Mouse (Mus musculus): ENCODE data around the gene Iqschfp. TPM values are rescaled to one million over a fixed set of nuclear protein-coding genes. Genes with fewer than 3 reads are reported as not detected.

The Iqschfp gene
- polyA plus RNA-seq, 1 experiment from 2014 or later = not detected

GRCm38 (mm10) chr3:67892768-67893167 lies 736 bp downstream of the Iqschfp start:
- Histone ChIP-seq H3K27ac (ENCODE audit: low read length) (no peak overlapping the region), H3K9me3 (ENCODE audit: control insufficient read depth, low read length) (no peaks in the 10 kb centered on the region), H3K4me3 (ENCODE audit: low read length) (no peak overlapping the region), H3K9ac (ENCODE audit: low read length) (no peak overlapping the region), H3K36me3 (ENCODE audit: control insufficient read depth, insufficient read depth, low read length) (no peaks in the 10 kb centered on the region), H3K4me1 (replicated peaks; ENCODE audit: control insufficient read depth, insufficient read depth, low read length) (no peaks in the 10 kb centered on the region), H3K4me2 (ENCODE audit: low read depth, low read length) (no peak overlapping the region), H3K27me3 (ENCODE audit: control insufficient read depth, insufficient read depth, low read depth, low read length) (no peaks in the 10 kb centered on the region)
- 75% methylated on average over 10 of the region's 10 CpGs for WGBS
- ATAC-seq (ENCODE audit: low read depth) = no peak

DNA sequence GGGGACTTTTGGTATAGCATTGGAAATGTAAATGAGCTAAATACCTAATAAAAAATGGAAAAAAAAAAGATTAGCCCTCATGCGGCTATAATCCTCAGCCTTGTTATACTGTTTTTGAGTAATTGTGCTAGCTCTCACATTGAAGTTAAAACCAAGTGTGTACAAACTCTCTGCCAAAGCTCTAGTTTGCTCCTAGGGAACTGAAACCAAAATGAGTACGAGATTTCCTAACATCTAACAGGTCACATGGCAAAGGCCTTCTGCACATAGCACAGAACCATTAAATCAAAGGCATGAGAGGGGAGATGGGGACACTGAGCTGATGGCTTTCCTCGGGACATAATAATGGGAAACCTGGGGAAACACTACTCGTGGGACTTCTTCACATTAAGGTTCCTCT lies 10.5 kb downstream of the Iqschfp start:
- WGBS = 80% methylated on average over 4 of the region's 4 CpGs
- no peak overlapping the region for H3K4me2 ChIP-seq (ENCODE audit: low read depth, low read length)
- no peak for ATAC-seq (ENCODE audit: low read depth)
- no peaks in the 10 kb centered on the region for H3K27me3 ChIP-seq (ENCODE audit: control insufficient read depth, insufficient read depth, low read depth, low read length)
- no peaks in the 10 kb centered on the region for H3K4me1 ChIP-seq (replicated peaks; ENCODE audit: control insufficient read depth, insufficient read depth, low read length)
- H3K9ac ChIP-seq (ENCODE audit: low read length) = no peak overlapping the region
- H3K9me3 ChIP-seq (ENCODE audit: control insufficient read depth, low read length) = no peaks in the 10 kb centered on the region
- H3K4me3 ChIP-seq (ENCODE audit: low read length) = no peak overlapping the region
- no peak overlapping the region for H3K27ac ChIP-seq (ENCODE audit: low read length)
- no peaks in the 10 kb centered on the region for H3K36me3 ChIP-seq (ENCODE audit: control insufficient read depth, insufficient read depth, low read length)

DNA sequence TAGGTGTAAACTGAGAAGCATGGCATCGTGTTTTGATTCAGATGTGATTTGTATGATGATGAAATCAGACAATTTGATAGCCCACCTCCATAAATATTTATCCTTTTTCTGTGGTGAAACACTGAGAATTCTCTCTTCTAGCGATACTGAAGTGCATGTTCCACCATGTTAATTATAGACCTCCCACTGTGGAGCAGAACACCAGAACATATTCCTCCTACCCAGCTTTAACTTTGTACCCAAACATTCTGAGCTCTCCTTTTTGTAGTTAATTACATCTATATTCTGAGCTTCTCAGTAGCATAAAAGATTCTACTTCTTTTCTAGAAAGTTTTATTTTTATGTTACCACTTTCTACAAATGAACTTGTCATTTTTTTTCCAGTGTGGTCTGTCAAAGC lies 16.6 kb downstream of the Iqschfp start:
- H3K27me3 ChIP-seq (ENCODE audit: control insufficient read depth, insufficient read depth, low read depth, low read length) = no peaks in the 10 kb centered on the region
- no peak for ATAC-seq (ENCODE audit: low read depth)
- no peak overlapping the region for H3K4me3 ChIP-seq (ENCODE audit: low read length)
- H3K4me2 ChIP-seq (ENCODE audit: low read depth, low read length) = no peak overlapping the region
- WGBS = 81% methylated on average over 2 of the region's 2 CpGs
- H3K9me3 ChIP-seq (ENCODE audit: control insufficient read depth, low read length) = no peaks in the 10 kb centered on the region
- H3K27ac ChIP-seq (ENCODE audit: low read length) = no peak overlapping the region
- no peaks in the 10 kb centered on the region for H3K4me1 ChIP-seq (replicated peaks; ENCODE audit: control insufficient read depth, insufficient read depth, low read length)
- H3K9ac ChIP-seq (ENCODE audit: low read length) = no peak overlapping the region
- no peaks in the 10 kb centered on the region for H3K36me3 ChIP-seq (ENCODE audit: control insufficient read depth, insufficient read depth, low read length)

DNA sequence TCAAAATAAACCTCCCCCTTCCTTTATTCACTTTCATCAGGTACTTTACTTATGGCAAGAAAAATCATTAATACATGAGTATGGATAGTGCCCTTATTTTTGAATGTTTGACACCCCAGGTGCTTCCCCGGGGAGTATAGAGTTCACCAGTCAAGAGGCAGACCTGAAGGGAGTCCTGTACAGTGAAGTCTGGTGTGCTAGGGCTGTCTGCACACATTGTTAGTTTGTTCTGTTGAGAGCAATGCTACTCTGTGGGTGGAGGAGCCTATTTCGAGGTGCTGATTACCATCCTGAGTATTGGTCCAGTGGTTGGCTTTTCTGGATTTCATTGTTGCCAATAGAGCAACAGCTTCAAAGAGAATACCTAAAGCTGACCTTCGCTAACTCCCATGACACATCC lies 26.1 kb downstream of the Iqschfp start:
- WGBS = 76% methylated on average over 3 of the region's 3 CpGs
- ATAC-seq (ENCODE audit: low read depth) = no peak
- no peaks in the 10 kb centered on the region for H3K9me3 ChIP-seq (ENCODE audit: control insufficient read depth, low read length)
- no peak overlapping the region for H3K4me3 ChIP-seq (ENCODE audit: low read length)
- no peak overlapping the region for H3K4me2 ChIP-seq (ENCODE audit: low read depth, low read length)
- no peaks in the 10 kb centered on the region for H3K27me3 ChIP-seq (ENCODE audit: control insufficient read depth, insufficient read depth, low read depth, low read length)
- no peak overlapping the region for H3K9ac ChIP-seq (ENCODE audit: low read length)
- no peaks in the 10 kb centered on the region for H3K4me1 ChIP-seq (replicated peaks; ENCODE audit: control insufficient read depth, insufficient read depth, low read length)
- no peak overlapping the region for H3K27ac ChIP-seq (ENCODE audit: low read length)
- no peaks in the 10 kb centered on the region for H3K36me3 ChIP-seq (ENCODE audit: control insufficient read depth, insufficient read depth, low read length)

- Histone ChIP-seq H3K4me3 (ENCODE audit: low read length) (no peak overlapping the region), H3K9ac (ENCODE audit: low read length) (no peak overlapping the region), H3K4me1 (replicated peaks; ENCODE audit: control insufficient read depth, insufficient read depth, low read length) (no peaks in the 10 kb centered on the region), H3K27me3 (ENCODE audit: control insufficient read depth, insufficient read depth, low read depth, low read length) (no peaks in the 10 kb centered on the region), H3K27ac (ENCODE audit: low read length) (no peak overlapping the region), H3K4me2 (ENCODE audit: low read depth, low read length) (no peak overlapping the region), H3K9me3 (ENCODE audit: control insufficient read depth, low read length) (no peaks in the 10 kb centered on the region), H3K36me3 (ENCODE audit: control insufficient read depth, insufficient read depth, low read length) (no peaks in the 10 kb centered on the region)
- ATAC-seq (ENCODE audit: low read depth) = no peak
- WGBS = 46% methylated on average over 8 of the region's 8 CpGs
These were observed 26.7 kb downstream of the Iqschfp start for GRCm38 (mm10) chr3:67918634-67919259.

DNA sequence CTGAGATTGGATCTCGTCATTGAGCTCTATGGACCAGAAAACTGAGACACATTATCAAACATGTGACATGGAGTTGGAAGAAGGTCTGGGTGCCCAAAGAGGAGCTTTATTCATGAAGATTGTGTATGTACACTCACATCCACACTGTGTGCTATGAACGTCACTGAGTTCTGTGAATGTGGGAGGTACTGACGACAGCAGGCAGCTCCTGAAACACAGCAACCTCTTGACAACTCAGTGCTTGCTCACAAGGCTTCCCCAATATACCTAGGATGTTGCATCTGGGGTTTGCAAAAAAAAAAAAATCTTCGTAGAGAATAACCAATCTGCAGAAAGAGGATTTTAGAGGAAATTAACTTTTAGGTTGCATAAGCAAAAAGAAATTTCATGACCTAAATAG lies 31.1 kb downstream of the Iqschfp start:
- Histone ChIP-seq H3K9me3 (ENCODE audit: control insufficient read depth, low read length) (no peaks in the 10 kb centered on the region), H3K9ac (ENCODE audit: low read length) (no peak overlapping the region), H3K27me3 (ENCODE audit: control insufficient read depth, insufficient read depth, low read depth, low read length) (no peaks in the 10 kb centered on the region), H3K4me1 (replicated peaks; ENCODE audit: control insufficient read depth, insufficient read depth, low read length) (no peaks in the 10 kb centered on the region), H3K36me3 (ENCODE audit: control insufficient read depth, insufficient read depth, low read length) (no peaks in the 10 kb centered on the region), H3K4me3 (ENCODE audit: low read length) (no peak overlapping the region), H3K27ac (ENCODE audit: low read length) (no peak overlapping the region), H3K4me2 (ENCODE audit: low read depth, low read length) (no peak overlapping the region)
- WGBS = 70% methylated on average over 4 of the region's 4 CpGs
- no peak for ATAC-seq (ENCODE audit: low read depth)

GRCm38 (mm10) chr3:67925453-67925852 lies 33.4 kb downstream of the Iqschfp start:
- Histone ChIP-seq H3K9ac (ENCODE audit: low read length) (no peak overlapping the region), H3K4me3 (ENCODE audit: low read length) (no peak overlapping the region)
- WGBS = 61% methylated on average over 2 of the region's 2 CpGs

DNA sequence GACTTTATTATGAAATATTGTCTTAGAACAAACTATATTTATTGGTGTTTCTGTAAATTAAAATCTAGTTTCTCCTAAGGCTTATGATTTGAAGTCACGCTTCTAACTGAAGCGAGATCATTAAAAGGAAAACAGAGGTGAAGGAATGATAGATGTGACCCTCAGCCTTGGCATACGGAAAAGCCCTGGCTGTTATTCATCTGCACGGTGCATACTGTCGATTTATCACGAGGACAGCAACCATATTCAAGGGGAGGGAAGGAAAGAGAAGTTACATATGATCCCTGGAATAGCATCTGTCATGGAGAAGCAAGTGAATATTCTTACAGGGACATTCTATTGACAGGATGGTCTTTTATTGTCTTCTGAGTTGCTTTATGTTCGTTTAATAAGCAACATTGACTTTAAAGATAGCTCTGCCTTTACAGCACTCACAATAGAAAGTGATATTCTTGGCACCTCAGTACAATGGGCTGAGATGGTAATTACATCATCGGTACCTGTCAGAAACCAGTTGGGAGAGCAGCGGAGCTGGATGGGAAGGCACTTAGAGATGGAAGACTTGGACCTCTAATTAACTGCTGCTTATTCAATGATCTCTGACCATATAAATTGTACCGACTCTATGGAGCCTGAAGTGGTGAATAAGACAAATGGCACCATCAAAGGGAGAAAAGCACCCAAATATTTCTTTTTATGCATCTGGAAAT lies 38.5 kb downstream of the Iqschfp start:
- H3K27me3 ChIP-seq (ENCODE audit: control insufficient read depth, insufficient read depth, low read depth, low read length) = no peaks in the 10 kb centered on the region
- no peak overlapping the region for H3K9ac ChIP-seq (ENCODE audit: low read length)
- no peaks in the 10 kb centered on the region for H3K4me1 ChIP-seq (replicated peaks; ENCODE audit: control insufficient read depth, insufficient read depth, low read length)
- no peak overlapping the region for H3K4me3 ChIP-seq (ENCODE audit: low read length)
- no peaks in the 10 kb centered on the region for H3K36me3 ChIP-seq (ENCODE audit: control insufficient read depth, insufficient read depth, low read length)
- no peak for ATAC-seq (ENCODE audit: low read depth)
- H3K27ac ChIP-seq (ENCODE audit: low read length) = no peak overlapping the region
- 69% methylated on average over 10 of the region's 10 CpGs for WGBS
- no peak overlapping the region for H3K4me2 ChIP-seq (ENCODE audit: low read depth, low read length)
- no peaks in the 10 kb centered on the region for H3K9me3 ChIP-seq (ENCODE audit: control insufficient read depth, low read length)

More at GRCm38 (mm10) chr3:67925453-67925852, 33.4 kb downstream of the Iqschfp start:
- H3K36me3 ChIP-seq (ENCODE audit: control insufficient read depth, insufficient read depth, low read length) = no peaks in the 10 kb centered on the region
- H3K4me1 ChIP-seq (replicated peaks; ENCODE audit: control insufficient read depth, insufficient read depth, low read length) = no peaks in the 10 kb centered on the region
- no peak overlapping the region for H3K4me2 ChIP-seq (ENCODE audit: low read depth, low read length)
- H3K27ac ChIP-seq (ENCODE audit: low read length) = no peak overlapping the region
- ATAC-seq (ENCODE audit: low read depth) = no peak
- H3K27me3 ChIP-seq (ENCODE audit: control insufficient read depth, insufficient read depth, low read depth, low read length) = no peaks in the 10 kb centered on the region
- H3K9me3 ChIP-seq (ENCODE audit: control insufficient read depth, low read length) = no peaks in the 10 kb centered on the region

- 89% methylated on average over 8 of the region's 8 CpGs for WGBS
- ATAC-seq (ENCODE audit: low read depth) = no peak
- Histone ChIP-seq H3K36me3 (ENCODE audit: control insufficient read depth, insufficient read depth, low read length) (no peaks in the 10 kb centered on the region), H3K27me3 (ENCODE audit: control insufficient read depth, insufficient read depth, low read depth, low read length) (no peaks in the 10 kb centered on the region), H3K4me3 (ENCODE audit: low read length) (no peak overlapping the region), H3K9me3 (ENCODE audit: control insufficient read depth, low read length) (no peaks in the 10 kb centered on the region), H3K4me2 (ENCODE audit: low read depth, low read length) (no peak overlapping the region), H3K4me1 (replicated peaks; ENCODE audit: control insufficient read depth, insufficient read depth, low read length) (no peaks in the 10 kb centered on the region), H3K9ac (ENCODE audit: low read length) (no peak overlapping the region), H3K27ac (ENCODE audit: low read length) (no peak overlapping the region)
These were observed 39.1 kb downstream of the Iqschfp start for GRCm38 (mm10) chr3:67931181-67931580.

All from lung, embryonic 16.5 days (tissue).